Mouse (Mus musculus): ENCODE results near the gene Cab39l. TPM values are rescaled to one million over a fixed set of nuclear protein-coding genes. Genes with fewer than 3 reads are reported as not detected.

The Cab39l gene
- polyA plus RNA-seq, 1 experiment from 2014 or later = 25.2 TPM

- Histone ChIP-seq H3K4me2 (no peak overlapping the region), H3K9me3 (no peaks in the 10 kb centered on the region), H3K36me3 (peaks cover 27% of the 10 kb centered on the region), H3K9ac (no peak overlapping the region), H3K4me3 (no peak overlapping the region), H3K4me1 (no peaks in the 10 kb centered on the region), H3K27me3 (replicated peaks) (no peaks in the 10 kb centered on the region), H3K27ac (replicated peaks) (no peak overlapping the region)
- 66% methylated on average over 5 of the region's 5 CpGs for WGBS
- ATAC-seq (ENCODE audit: extremely low read depth, insufficient number of reproducible peaks, low FRiP score, low TSS enrichment) = no peak
Observed at GRCm38 (mm10) chr14:59633295-59633898, 192.6 kb downstream of the Cab39l start.

DNA sequence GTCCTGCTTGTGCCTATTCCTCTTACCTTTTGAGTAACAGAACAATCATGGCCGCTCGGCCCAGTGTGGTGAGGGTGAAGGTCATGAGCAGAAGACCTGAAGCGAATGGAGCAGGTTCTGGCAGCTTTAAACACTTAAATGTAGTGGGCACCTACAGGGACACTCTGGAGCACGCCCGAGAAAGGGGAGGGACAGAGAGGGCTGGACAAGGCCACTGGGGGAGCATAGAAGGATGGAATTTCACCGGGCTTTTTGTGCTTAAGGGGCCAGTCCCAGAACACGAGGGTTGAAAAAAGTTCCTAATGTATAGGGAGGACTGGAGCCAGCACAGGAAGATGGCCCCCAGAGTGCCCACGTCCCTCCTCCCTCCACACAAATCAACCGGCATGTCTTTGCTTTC, 193.2 kb downstream of the Cab39l start:
- Histone ChIP-seq H3K4me1 (no peaks in the 10 kb centered on the region), H3K36me3 (peaks cover 27% of the 10 kb centered on the region), H3K27ac (replicated peaks) (no peak overlapping the region), H3K4me3 (no peak overlapping the region), H3K4me2 (no peak overlapping the region), H3K27me3 (replicated peaks) (no peaks in the 10 kb centered on the region), H3K9me3 (no peaks in the 10 kb centered on the region), H3K9ac (no peak overlapping the region)
- ATAC-seq (ENCODE audit: extremely low read depth, insufficient number of reproducible peaks, low FRiP score, low TSS enrichment) = no peak
- 77% methylated on average over 9 of the region's 9 CpGs for WGBS

Other genes starting within 250 kb of the Cab39l start
- 21.6 and 24.9 TPM in 2 replicates for gene Rcbtb1, start 239.8 kb upstream of the Cab39l start, polyA plus RNA-seq (2015; fragmentation: Nextera tagmentation; extraction: Ambion mirVana)
- gene Gm6904, start 180.8 kb upstream of the Cab39l start, polyA plus RNA-seq (2015; fragmentation: Nextera tagmentation; extraction: Ambion mirVana) = not detected in 2 replicates
- not detected in 2 replicates for gene Phf11a, start 143.4 kb upstream of the Cab39l start, polyA plus RNA-seq (2015; fragmentation: Nextera tagmentation; extraction: Ambion mirVana)
- 0.92 and 1.5 TPM in 2 replicates for gene Phf11b, start 99.6 kb upstream of the Cab39l start, polyA plus RNA-seq (2015; fragmentation: Nextera tagmentation; extraction: Ambion mirVana)
- 1.8 and 2.0 TPM in 2 replicates for gene Phf11d, start 75.5 kb upstream of the Cab39l start, polyA plus RNA-seq (2015; fragmentation: Nextera tagmentation; extraction: Ambion mirVana)
- 0.29 and 0.41 TPM in 2 replicates for gene Phf11c, start 45.6 kb upstream of the Cab39l start, polyA plus RNA-seq (2015; fragmentation: Nextera tagmentation; extraction: Ambion mirVana)
- 8.0 and 8.5 TPM in 2 replicates for gene Setdb2, start 88 bp upstream of the Cab39l start, polyA plus RNA-seq (2015; fragmentation: Nextera tagmentation; extraction: Ambion mirVana)
- gene Cdadc1, start 157.0 kb downstream of the Cab39l start, polyA plus RNA-seq (2015; fragmentation: Nextera tagmentation; extraction: Ambion mirVana) = 26.0 and 27.4 TPM in 2 replicates
- gene Shisa2, start 184.3 kb downstream of the Cab39l start, polyA plus RNA-seq (2015; fragmentation: Nextera tagmentation; extraction: Ambion mirVana) = 9.1 and 10.8 TPM in 2 replicates

All from heart, embryonic 13.5 days (tissue).